Mouse (Mus musculus) sigmoid colon, adult 10 weeks (tissue): Measurements from ENCODE around the gene Dtx1. TPM values are rescaled to one million over a fixed set of nuclear protein-coding genes. Genes with fewer than 3 reads are reported as not detected.

ENCODE experiments used
- polyA plus RNA-seq: library from polyadenylated mRNA; stranded (reverse); fragments of 350-450 nt; fragmentation: Illumina TruSeq; extraction: RNeasy Lipid Tissue Mini Kit (QIAGEN cat#74804); gene quantifications from one replicate; pipeline ENCODE4 v1.2.3, GENCODE M21; 2014; ENCODE audit warnings: low read depth, low replicate concordance

Gene Dtx1
- polyA plus RNA-seq: not detected

GRCm38 (mm10) chr5:120711827-120712226 lies at the start of gene Dtx1:
TSS of gene Dtx1 (minus strand) at chr5:120711927.

GRCm38 (mm10) chr5:120749688-120750087 lies 38.0 kb upstream of the Dtx1 start, which contains the start of gene Oas2:
TSS of gene Oas2 (minus strand) at chr5:120749853.

GRCm38 (mm10) chr5:120648569-120649373 lies 63.0 kb downstream of the Dtx1 start, which contains the start of gene Rasal1:
TSS of gene Rasal1 (plus strand) at chr5:120648812.

GRCm38 (mm10) chr5:120634131-120634530 lies 77.6 kb downstream of the Dtx1 start, which contains the start of gene Cfap73:
TSS of gene Cfap73 (minus strand) at chr5:120634235.

Other genes starting within 250 kb of the Dtx1 start
- gene Sdsl, start 239.1 kb downstream of the Dtx1 start, polyA plus RNA-seq: not detected
- not detected for gene Sds, start 235.4 kb downstream of the Dtx1 start, polyA plus RNA-seq
- gene Plbd2, start 208.3 kb downstream of the Dtx1 start, polyA plus RNA-seq: 0.60 TPM
- gene Slc8b1, start 200.8 kb downstream of the Dtx1 start, polyA plus RNA-seq: 4.9 TPM
- 12.1 TPM for gene Tpcn1, start 123.3 kb downstream of the Dtx1 start, polyA plus RNA-seq
- 0.25 TPM for gene Iqcd, start 122.9 kb downstream of the Dtx1 start, polyA plus RNA-seq
- not detected for gene Rita1, start 99.3 kb downstream of the Dtx1 start, polyA plus RNA-seq
- gene Ddx54, start 99.2 kb downstream of the Dtx1 start, polyA plus RNA-seq: 0.73 TPM
- gene Cfap73, start 77.7 kb downstream of the Dtx1 start, polyA plus RNA-seq: not detected
- not detected for gene Rasal1, start 63.1 kb downstream of the Dtx1 start, polyA plus RNA-seq
- gene Oas2, start 37.9 kb upstream of the Dtx1 start, polyA plus RNA-seq: 2.9 TPM
- 4.9 TPM for gene Oas3, start 65.7 kb upstream of the Dtx1 start, polyA plus RNA-seq
- gene Oas1e, start 83.6 kb upstream of the Dtx1 start, polyA plus RNA-seq: not detected
- 2.3 TPM for gene Oas1c, start 100.6 kb upstream of the Dtx1 start, polyA plus RNA-seq
- not detected for gene Oas1f, start 135.4 kb upstream of the Dtx1 start, polyA plus RNA-seq
- gene Oas1h, start 149.5 kb upstream of the Dtx1 start, polyA plus RNA-seq: not detected
- 17.7 TPM for gene Oas1g, start 175.7 kb upstream of the Dtx1 start, polyA plus RNA-seq
- 8.9 TPM for gene Oas1a, start 195.6 kb upstream of the Dtx1 start, polyA plus RNA-seq
- gene Oas1d, start 202.6 kb upstream of the Dtx1 start, polyA plus RNA-seq: not detected